Mouse (Mus musculus) ES-Bruce4 (cell line): ENCODE data around the gene Hs3st4.

Source experiments
- CTCF ChIP-seq: IDR thresholded peaks from one replicate; pipeline ENCODE4 v1.8.1; 2011; ENCODE audit warnings: low read depth, low read length
- POLR2A ChIP-seq: IDR thresholded peaks from one replicate; pipeline ENCODE4 v1.8.1; 2011; ENCODE audit warnings: low read length; ENCODE audit not compliant: insufficient read depth

- TF ChIP-seq POLR2A (no peak), CTCF (no peak)
These were observed 146.3 kb downstream of the Hs3st4 start for GRCm38 (mm10) chr7:124129019-124129418.
